Mouse (Mus musculus) MEL (cell line): ENCODE results near the gene Calm3.

Experiments
- CTCF ChIP-seq, 3 experiments: IDR thresholded peaks in 2 of 3; conservative IDR thresholded peaks in 1 of 3; 2 replicates each; pipeline ENCODE4 v1.5.1; 2011 to 2012; ENCODE audit warnings: low read length in 3 of 3, low read depth in 2 of 3, mild to moderate bottlenecking in 2 of 3, improper control_type of control experiment in 1 of 3, inconsistent platforms in 1 of 3, mixed read lengths in 1 of 3, moderate library complexity in 1 of 3; ENCODE audit not compliant: control insufficient read depth in 1 of 3, insufficient read depth in 1 of 3, poor library complexity in 1 of 3, severe bottlenecking in 1 of 3
- GABPA ChIP-seq: IDR thresholded peaks from 2 replicates; pipeline ENCODE4 v1.6.1; 2012; ENCODE audit warnings: low read depth, mild to moderate bottlenecking, inconsistent platforms, low read length, improper control_type of control experiment, moderate library complexity
- JUND ChIP-seq: IDR thresholded peaks from 2 replicates; pipeline ENCODE4 v1.6.1; 2011; ENCODE audit warnings: low read depth, mild to moderate bottlenecking, improper control_type of control experiment, low read length
- POLR2A ChIP-seq, 2 experiments: IDR thresholded peaks; 2 replicates each; pipeline ENCODE4 v1.6.1; 2011 to 2012; ENCODE audit warnings: low read length in 2 of 2, mild to moderate bottlenecking in 2 of 2, control low read depth in 1 of 2, improper control_type of control experiment in 1 of 2, low read depth in 1 of 2, moderate library complexity in 1 of 2; ENCODE audit not compliant: control insufficient read depth in 1 of 2, insufficient read depth in 1 of 2, poor library complexity in 1 of 2
- POLR2AphosphoS5 ChIP-seq: IDR thresholded peaks from 2 replicates; pipeline ENCODE4 v1.6.1; 2012; ENCODE audit warnings: low read depth, borderline replicate concordance, mild to moderate bottlenecking, inconsistent platforms, low read length, moderate library complexity, mixed read lengths
- UBTF ChIP-seq: IDR thresholded peaks from 2 replicates; pipeline ENCODE4 v1.6.1; 2012; ENCODE audit warnings: low read depth, mild to moderate bottlenecking, inconsistent platforms, low read length, improper control_type of control experiment, moderate library complexity, borderline replicate concordance; ENCODE audit not compliant: insufficient read depth
- USF1 ChIP-seq: IDR thresholded peaks from 2 replicates; pipeline ENCODE4 v1.6.1; 2014; ENCODE audit warnings: low read depth, mild to moderate bottlenecking, inconsistent platforms, low read length, improper control_type of control experiment, moderate library complexity
- ZMIZ1 ChIP-seq: IDR thresholded peaks from 2 replicates; pipeline ENCODE4 v1.6.1; 2012; ENCODE audit warnings: low read depth, mild to moderate bottlenecking, inconsistent platforms, low read length, improper control_type of control experiment, moderate library complexity

GRCm38 (mm10) chr7:16917447-16917846 is 6.5 kb downstream of the Calm3 start:
- TF ChIP-seq CTCF (IDR thresholded peaks at IDR 0.05 in 2 of 3, conservative IDR thresholded peaks at IDR 0.05 in 1 of 3; ENCODE audit: control insufficient read depth in 1 of 3, insufficient read depth in 1 of 3, low read depth in 2 of 3, low read length in 3 of 3, poor library complexity in 1 of 3, severe bottlenecking in 1 of 3) (no peak), JUND (no peak), GABPA (no peak), UBTF (no peak), POLR2A (IDR thresholded peaks at IDR 0.05; ENCODE audit: control insufficient read depth in 1 of 2, insufficient read depth in 1 of 2, low read depth in 1 of 2, low read length in 2 of 2, poor library complexity in 1 of 2) (no peak), ZMIZ1 (no peak), USF1 (no peak), POLR2AphosphoS5 (no peak)
